Mouse (Mus musculus): ENCODE results near the gene Impdh1. TPM values are rescaled to one million over a fixed set of nuclear protein-coding genes. Genes with fewer than 3 reads are reported as not detected.

Impdh1 gene
- polyA plus RNA-seq, 1 experiment, result 25.7 TPM

DNA sequence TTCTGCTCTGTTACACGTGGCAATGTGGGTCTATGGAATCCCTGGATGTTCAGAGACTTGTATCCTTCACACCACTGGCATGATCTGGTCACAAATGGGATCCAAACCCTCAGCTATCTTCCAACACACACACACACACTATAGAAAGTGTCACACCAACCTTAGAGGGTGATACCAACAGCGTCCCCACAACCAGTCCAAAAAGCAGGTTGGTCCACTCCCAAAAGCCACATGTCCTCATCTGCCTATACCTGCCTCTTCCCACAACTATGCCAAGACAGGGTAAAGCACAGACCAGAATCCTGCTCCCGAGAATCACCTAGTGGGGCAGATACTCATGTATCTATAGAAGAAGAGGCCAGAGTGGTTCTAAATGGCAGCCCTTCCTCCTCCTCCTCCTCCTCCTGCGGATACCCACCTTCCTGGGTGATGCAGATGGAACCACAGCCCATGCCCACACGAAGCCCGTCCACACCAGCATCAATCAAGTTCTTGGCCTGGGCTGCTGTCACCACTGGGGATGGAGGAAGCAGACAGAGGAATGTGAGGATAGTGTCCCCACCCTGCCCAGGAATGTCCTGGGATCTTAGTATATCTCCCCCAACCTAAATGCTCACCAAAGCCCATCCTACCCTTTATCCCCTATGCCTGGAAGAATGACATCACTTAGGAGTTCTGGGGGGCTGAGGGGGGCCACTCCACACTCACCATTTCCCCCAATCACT, 12.1 kb downstream of the Impdh1 start:
- Histone ChIP-seq H3K9me3 (replicated peaks; ENCODE audit: control insufficient read depth, insufficient read depth, low read length, poor library complexity, severe bottlenecking) (no peaks in the 10 kb centered on the region), H3K27me3 (ENCODE audit: control insufficient read depth, insufficient read depth, low read length, poor library complexity, severe bottlenecking) (no peaks in the 10 kb centered on the region), H3K4me3 (ENCODE audit: low read depth, low read length) (no peak overlapping the region), H3K4me1 (ENCODE audit: control insufficient read depth, insufficient read depth, low read length) (peaks cover 1% of the 10 kb centered on the region), H3K27ac (ENCODE audit: insufficient read depth, low read length) (no peak overlapping the region), H3K9ac (ENCODE audit: low read depth, poor library complexity, severe bottlenecking) (no peak overlapping the region), H3K36me3 (ENCODE audit: control insufficient read depth, insufficient read depth, low read length, poor library complexity, severe bottlenecking) (peaks cover 6% of the 10 kb centered on the region)
- no peak for TF ChIP-seq POLR2A (IDR thresholded peaks at IDR 0.05; ENCODE audit: insufficient read depth, low read length)
- no peak for TF ChIP-seq EP300 (IDR thresholded peaks at IDR 0.05; ENCODE audit: insufficient read depth, low read depth, low read length)
- TF ChIP-seq CTCF (IDR thresholded peaks at IDR 0.05; ENCODE audit: low read depth, low read length), result no peak

DNA sequence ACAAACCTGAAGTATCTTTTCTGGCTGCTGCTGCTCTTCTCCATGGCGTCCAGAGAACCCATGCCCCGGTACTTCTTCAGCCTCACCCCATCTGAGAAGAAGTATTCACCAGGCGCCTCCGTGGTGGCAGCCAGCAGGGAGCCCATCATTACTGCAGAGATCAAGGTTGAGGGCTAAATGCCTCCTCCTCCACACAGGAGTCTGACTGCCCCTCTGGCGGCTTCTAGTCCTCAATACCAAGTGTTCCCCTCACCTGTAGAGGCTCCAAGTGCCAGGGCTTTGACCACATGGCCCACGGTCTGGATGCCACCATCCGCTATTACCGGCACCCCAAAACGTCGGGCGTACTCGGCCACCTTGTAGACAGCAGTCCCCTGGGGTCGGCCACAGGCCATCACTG, 13.1 kb downstream of the Impdh1 start:
- H3K27me3 ChIP-seq (ENCODE audit: control insufficient read depth, insufficient read depth, low read length, poor library complexity, severe bottlenecking), result no peaks in the 10 kb centered on the region
- no peak overlapping the region for H3K4me3 ChIP-seq (ENCODE audit: low read depth, low read length)
- no peak overlapping the region for H3K9ac ChIP-seq (ENCODE audit: low read depth, poor library complexity, severe bottlenecking)
- H3K9me3 ChIP-seq (replicated peaks; ENCODE audit: control insufficient read depth, insufficient read depth, low read length, poor library complexity, severe bottlenecking), result no peaks in the 10 kb centered on the region
- peaks cover 6% of the 10 kb centered on the region for H3K36me3 ChIP-seq (ENCODE audit: control insufficient read depth, insufficient read depth, low read length, poor library complexity, severe bottlenecking)
- TF ChIP-seq EP300 (IDR thresholded peaks at IDR 0.05; ENCODE audit: insufficient read depth, low read depth, low read length) (no peak), CTCF (IDR thresholded peaks at IDR 0.05; ENCODE audit: low read depth, low read length) (no peak), POLR2A (IDR thresholded peaks at IDR 0.05; ENCODE audit: insufficient read depth, low read length) (no peak)
- H3K4me1 ChIP-seq (ENCODE audit: control insufficient read depth, insufficient read depth, low read length), result peaks cover 1% of the 10 kb centered on the region
- H3K27ac ChIP-seq (ENCODE audit: insufficient read depth, low read length), result no peak overlapping the region

DNA sequence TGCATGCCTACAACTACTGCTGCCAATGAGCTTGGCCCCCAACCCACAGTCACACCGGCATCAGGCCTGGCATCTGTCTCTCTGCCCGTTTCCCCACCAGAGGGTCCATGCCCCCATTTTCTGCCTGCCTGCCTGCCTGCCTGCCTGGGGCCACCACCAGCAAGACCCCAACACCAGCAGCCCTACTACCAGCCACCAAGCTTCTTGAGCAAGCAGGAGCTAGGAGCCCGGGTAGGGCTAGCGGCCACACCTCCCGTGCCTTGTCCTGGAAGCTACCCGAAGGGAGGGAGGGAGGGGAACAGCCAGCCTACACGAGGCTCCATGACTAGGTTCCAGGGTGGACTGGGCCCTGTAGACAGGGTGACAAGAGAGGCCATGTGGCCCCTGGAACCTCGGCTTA, 14.2 kb downstream of the Impdh1 start:
- Histone ChIP-seq H3K9me3 (replicated peaks; ENCODE audit: control insufficient read depth, insufficient read depth, low read length, poor library complexity, severe bottlenecking) (no peaks in the 10 kb centered on the region), H3K9ac (ENCODE audit: low read depth, poor library complexity, severe bottlenecking) (no peak overlapping the region), H3K36me3 (ENCODE audit: control insufficient read depth, insufficient read depth, low read length, poor library complexity, severe bottlenecking) (peaks cover 6% of the 10 kb centered on the region), H3K27ac (ENCODE audit: insufficient read depth, low read length) (no peak overlapping the region), H3K4me3 (ENCODE audit: low read depth, low read length) (no peak overlapping the region), H3K4me1 (ENCODE audit: control insufficient read depth, insufficient read depth, low read length) (peaks cover 1% of the 10 kb centered on the region), H3K27me3 (ENCODE audit: control insufficient read depth, insufficient read depth, low read length, poor library complexity, severe bottlenecking) (no peaks in the 10 kb centered on the region)
- TF ChIP-seq CTCF (IDR thresholded peaks at IDR 0.05; ENCODE audit: low read depth, low read length) (no peak), POLR2A (IDR thresholded peaks at IDR 0.05; ENCODE audit: insufficient read depth, low read length) (no peak), EP300 (IDR thresholded peaks at IDR 0.05; ENCODE audit: insufficient read depth, low read depth, low read length) (no peak)

DNA sequence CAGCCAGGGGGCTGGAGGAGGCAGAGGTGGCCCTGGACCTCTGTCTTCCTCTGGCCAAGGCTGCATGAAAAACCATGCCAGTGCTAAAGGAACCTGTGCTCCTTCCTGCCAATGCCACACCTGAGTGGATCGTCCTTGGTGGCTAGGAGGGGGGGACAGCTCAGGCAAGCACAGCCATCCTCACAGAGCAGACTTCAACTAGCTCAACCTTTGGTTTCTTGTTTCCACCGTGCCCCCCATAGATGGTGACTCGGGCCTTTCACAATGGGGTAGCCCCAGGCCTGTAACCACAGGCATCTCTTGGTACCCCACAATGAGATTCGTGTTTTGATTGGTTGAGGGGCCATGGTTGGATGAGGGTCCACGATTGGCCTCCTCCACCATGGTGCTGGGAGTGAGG, 14.8 kb downstream of the Impdh1 start:
- Histone ChIP-seq H3K9me3 (replicated peaks; ENCODE audit: control insufficient read depth, insufficient read depth, low read length, poor library complexity, severe bottlenecking) (no peaks in the 10 kb centered on the region), H3K9ac (ENCODE audit: low read depth, poor library complexity, severe bottlenecking) (no peak overlapping the region), H3K4me1 (ENCODE audit: control insufficient read depth, insufficient read depth, low read length) (peaks cover 1% of the 10 kb centered on the region), H3K4me3 (ENCODE audit: low read depth, low read length) (no peak overlapping the region), H3K27me3 (ENCODE audit: control insufficient read depth, insufficient read depth, low read length, poor library complexity, severe bottlenecking) (no peaks in the 10 kb centered on the region), H3K36me3 (ENCODE audit: control insufficient read depth, insufficient read depth, low read length, poor library complexity, severe bottlenecking) (peaks cover 6% of the 10 kb centered on the region), H3K27ac (ENCODE audit: insufficient read depth, low read length) (no peak overlapping the region)
- no peak for TF ChIP-seq EP300 (IDR thresholded peaks at IDR 0.05; ENCODE audit: insufficient read depth, low read depth, low read length)
- TF ChIP-seq CTCF (IDR thresholded peaks at IDR 0.05; ENCODE audit: low read depth, low read length), result no peak
- TF ChIP-seq POLR2A (IDR thresholded peaks at IDR 0.05; ENCODE audit: insufficient read depth, low read length), result no peak

DNA sequence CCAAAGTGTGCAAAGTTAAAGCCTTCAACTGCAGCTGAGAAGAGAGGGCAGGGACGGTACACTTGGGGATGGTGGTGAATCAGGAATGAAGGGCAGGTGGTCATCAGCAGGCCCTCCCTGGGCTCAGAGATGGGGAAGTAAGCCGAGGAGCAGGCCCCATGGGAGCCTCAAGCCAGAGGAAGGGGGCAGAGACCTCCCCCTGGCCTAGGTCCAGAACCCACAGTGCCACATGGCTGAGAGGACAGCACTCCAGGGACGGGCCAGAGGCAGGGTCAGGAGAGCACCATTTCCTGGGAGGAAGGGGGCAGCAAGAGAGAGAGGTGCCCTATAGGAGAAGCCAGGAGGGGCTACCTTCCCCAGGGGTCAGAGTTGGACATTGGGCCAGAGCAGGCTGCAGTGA, 15.7 kb downstream of the Impdh1 start:
- H3K36me3 ChIP-seq (ENCODE audit: control insufficient read depth, insufficient read depth, low read length, poor library complexity, severe bottlenecking), result peaks cover 6% of the 10 kb centered on the region
- H3K4me1 ChIP-seq (ENCODE audit: control insufficient read depth, insufficient read depth, low read length), result peaks cover 1% of the 10 kb centered on the region
- no peak overlapping the region for H3K9ac ChIP-seq (ENCODE audit: low read depth, poor library complexity, severe bottlenecking)
- TF ChIP-seq CTCF (IDR thresholded peaks at IDR 0.05; ENCODE audit: low read depth, low read length), result no peak
- no peak for TF ChIP-seq EP300 (IDR thresholded peaks at IDR 0.05; ENCODE audit: insufficient read depth, low read depth, low read length)
- TF ChIP-seq POLR2A (IDR thresholded peaks at IDR 0.05; ENCODE audit: insufficient read depth, low read length), result no peak
- H3K27me3 ChIP-seq (ENCODE audit: control insufficient read depth, insufficient read depth, low read length, poor library complexity, severe bottlenecking), result no peaks in the 10 kb centered on the region
- no peaks in the 10 kb centered on the region for H3K9me3 ChIP-seq (replicated peaks; ENCODE audit: control insufficient read depth, insufficient read depth, low read length, poor library complexity, severe bottlenecking)
- no peak overlapping the region for H3K4me3 ChIP-seq (ENCODE audit: low read depth, low read length)
- no peak overlapping the region for H3K27ac ChIP-seq (ENCODE audit: insufficient read depth, low read length)

DNA sequence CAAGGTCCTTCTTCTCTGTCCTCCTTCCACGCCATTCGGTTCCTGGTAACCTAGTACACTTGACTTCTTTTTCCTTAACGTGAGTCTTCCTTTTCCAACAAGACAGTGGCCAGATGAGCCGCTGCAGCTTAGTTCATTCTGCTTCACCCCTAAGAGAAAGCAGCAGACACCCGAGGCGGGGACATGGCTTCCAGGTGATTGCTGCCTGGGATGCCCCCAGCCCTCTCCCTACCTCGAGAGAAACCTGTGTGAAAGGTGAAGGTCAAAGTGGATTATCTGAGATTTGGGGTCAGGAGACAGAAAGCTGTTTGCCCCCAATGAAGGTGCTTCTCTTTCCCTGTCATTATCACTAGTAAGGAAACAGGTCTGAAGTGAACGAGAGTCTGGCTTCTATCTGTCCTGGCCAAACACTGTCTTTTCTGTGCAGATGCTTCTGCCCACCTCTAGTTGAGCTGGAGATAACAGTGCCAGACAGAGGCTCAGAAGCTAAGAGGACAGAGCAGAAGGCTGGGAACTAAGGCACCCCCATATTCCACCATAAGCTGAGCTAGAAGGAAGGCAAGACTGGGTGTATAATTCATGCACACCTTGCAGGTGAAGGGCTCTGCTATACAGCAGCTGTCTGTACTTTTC, 16.8 kb downstream of the Impdh1 start:
- Histone ChIP-seq H3K4me3 (ENCODE audit: low read depth, low read length) (peak overlapping the region; percentile 41; the same call in 1 of the 2 replicates), H3K27me3 (ENCODE audit: control insufficient read depth, insufficient read depth, low read length, poor library complexity, severe bottlenecking) (no peaks in the 10 kb centered on the region), H3K9ac (ENCODE audit: low read depth, poor library complexity, severe bottlenecking) (no peak overlapping the region)

More for the DNA sequence above, 16.8 kb downstream of the Impdh1 start:
- Histone ChIP-seq H3K36me3 (ENCODE audit: control insufficient read depth, insufficient read depth, low read length, poor library complexity, severe bottlenecking) (peaks cover 6% of the 10 kb centered on the region), H3K4me1 (ENCODE audit: control insufficient read depth, insufficient read depth, low read length) (peaks cover 1% of the 10 kb centered on the region), H3K27ac (ENCODE audit: insufficient read depth, low read length) (no peak overlapping the region), H3K9me3 (replicated peaks; ENCODE audit: control insufficient read depth, insufficient read depth, low read length, poor library complexity, severe bottlenecking) (no peaks in the 10 kb centered on the region)
- no peak for TF ChIP-seq CTCF (IDR thresholded peaks at IDR 0.05; ENCODE audit: low read depth, low read length)
- no peak for TF ChIP-seq EP300 (IDR thresholded peaks at IDR 0.05; ENCODE audit: insufficient read depth, low read depth, low read length)
- no peak for TF ChIP-seq POLR2A (IDR thresholded peaks at IDR 0.05; ENCODE audit: insufficient read depth, low read length)

Measured in ES-Bruce4 (cell line).